Mouse (Mus musculus): Measurements from ENCODE around the gene Fastkd5. TPM values are rescaled to one million over a fixed set of nuclear protein-coding genes. Genes with fewer than 3 reads are reported as not detected.

Gene Fastkd5
- polyA plus RNA-seq, 1 experiment from 2014 or later = 13.9 TPM

GRCm38 (mm10) chr2:130638101-130638611 lies 8.3 kb upstream of the Fastkd5 start:
- Histone ChIP-seq H3K27me3 (ENCODE audit: control insufficient read depth, insufficient read depth, low read length) (peaks cover 47% of the 10 kb centered on the region), H3K9me3 (replicated peaks; ENCODE audit: control insufficient read depth, low read length) (no peaks in the 10 kb centered on the region), H3K4me2 (ENCODE audit: low read depth, low read length) (no peak overlapping the region), H3K4me3 (ENCODE audit: low read length) (no peak overlapping the region), H3K36me3 (ENCODE audit: control insufficient read depth, insufficient read depth) (no peaks in the 10 kb centered on the region), H3K4me1 (ENCODE audit: control insufficient read depth, insufficient read depth, low read length) (peaks cover 19% of the 10 kb centered on the region), H3K27ac (ENCODE audit: low read length) (no peak overlapping the region), H3K9ac (ENCODE audit: low read length) (no peak overlapping the region)
- WGBS = 31% methylated on average over 16 of the region's 16 CpGs
- no peak for ATAC-seq (replicated peaks; ENCODE audit: extremely low read depth, insufficient read depth, low FRiP score)

GRCm38 (mm10) chr2:130635847-130636246 lies 6.0 kb upstream of the Fastkd5 start:
- Histone ChIP-seq H3K4me1 (ENCODE audit: control insufficient read depth, insufficient read depth, low read length) (peaks cover 14% of the 10 kb centered on the region), H3K4me3 (ENCODE audit: low read length) (peak overlapping the region; percentile 55; the same call in 1 of the 2 replicates), H3K27me3 (ENCODE audit: control insufficient read depth, insufficient read depth, low read length) (peaks cover 47% of the 10 kb centered on the region), H3K9me3 (replicated peaks; ENCODE audit: control insufficient read depth, low read length) (no peaks in the 10 kb centered on the region), H3K9ac (ENCODE audit: low read length) (no peak overlapping the region), H3K36me3 (ENCODE audit: control insufficient read depth, insufficient read depth) (no peaks in the 10 kb centered on the region), H3K27ac (ENCODE audit: low read length) (no peak overlapping the region), H3K4me2 (ENCODE audit: low read depth, low read length) (peak overlapping the region; percentile 90)
- 17% methylated on average over 21 of the region's 21 CpGs for WGBS
- ATAC-seq (replicated peaks; ENCODE audit: extremely low read depth, insufficient read depth, low FRiP score) = peak; percentile 39

GRCm38 (mm10) chr2:130634739-130635411 lies 5.0 kb upstream of the Fastkd5 start:
- H3K4me1 ChIP-seq (ENCODE audit: control insufficient read depth, insufficient read depth, low read length) = peaks cover 14% of the 10 kb centered on the region
- H3K4me3 ChIP-seq (ENCODE audit: low read length) = peak overlapping the region; percentile 55
- peak overlapping the region; percentile 72 for H3K9ac ChIP-seq (ENCODE audit: low read length)
- H3K4me2 ChIP-seq (ENCODE audit: low read depth, low read length) = peak overlapping the region; percentile 90
- H3K9me3 ChIP-seq (replicated peaks; ENCODE audit: control insufficient read depth, low read length) = no peaks in the 10 kb centered on the region
- H3K36me3 ChIP-seq (ENCODE audit: control insufficient read depth, insufficient read depth) = no peaks in the 10 kb centered on the region
- ATAC-seq (replicated peaks; ENCODE audit: extremely low read depth, insufficient read depth, low FRiP score) = peak; percentile 15; the same call in 1 of the 2 replicates
- H3K27me3 ChIP-seq (ENCODE audit: control insufficient read depth, insufficient read depth, low read length) = peaks cover 45% of the 10 kb centered on the region
- H3K27ac ChIP-seq (ENCODE audit: low read length) = no peak overlapping the region
- WGBS = 4% methylated on average over 37 of the region's 38 CpGs

- peak overlapping the region; percentile 55 for H3K4me3 ChIP-seq (ENCODE audit: low read length)
- no peaks in the 10 kb centered on the region for H3K36me3 ChIP-seq (ENCODE audit: control insufficient read depth, insufficient read depth)
- H3K27me3 ChIP-seq (ENCODE audit: control insufficient read depth, insufficient read depth, low read length) = peaks cover 45% of the 10 kb centered on the region
- H3K9ac ChIP-seq (ENCODE audit: low read length) = peak overlapping the region; percentile 72
- H3K4me2 ChIP-seq (ENCODE audit: low read depth, low read length) = peak overlapping the region; percentile 90
- WGBS = 24% methylated on average over 14 of the region's 14 CpGs
- H3K4me1 ChIP-seq (ENCODE audit: control insufficient read depth, insufficient read depth, low read length) = peaks cover 14% of the 10 kb centered on the region
- no peaks in the 10 kb centered on the region for H3K9me3 ChIP-seq (replicated peaks; ENCODE audit: control insufficient read depth, low read length)
- H3K27ac ChIP-seq (ENCODE audit: low read length) = no peak overlapping the region
- no peak for ATAC-seq (replicated peaks; ENCODE audit: extremely low read depth, insufficient read depth, low FRiP score)
These were observed 4.3 kb upstream of the Fastkd5 start for GRCm38 (mm10) chr2:130634006-130634738.

GRCm38 (mm10) chr2:130632887-130633675 lies 3.3 kb upstream of the Fastkd5 start:
- no peaks in the 10 kb centered on the region for H3K36me3 ChIP-seq (ENCODE audit: control insufficient read depth, insufficient read depth)
- H3K4me2 ChIP-seq (ENCODE audit: low read depth, low read length) = no peak overlapping the region
- H3K4me3 ChIP-seq (ENCODE audit: low read length) = no peak overlapping the region
- H3K9me3 ChIP-seq (replicated peaks; ENCODE audit: control insufficient read depth, low read length) = no peaks in the 10 kb centered on the region
- no peak overlapping the region for H3K27ac ChIP-seq (ENCODE audit: low read length)
- ATAC-seq (replicated peaks; ENCODE audit: extremely low read depth, insufficient read depth, low FRiP score) = no peak
- H3K4me1 ChIP-seq (ENCODE audit: control insufficient read depth, insufficient read depth, low read length) = peaks cover 22% of the 10 kb centered on the region
- peaks cover 40% of the 10 kb centered on the region for H3K27me3 ChIP-seq (ENCODE audit: control insufficient read depth, insufficient read depth, low read length)
- 58% methylated on average over 5 of the region's 5 CpGs for WGBS
- no peak overlapping the region for H3K9ac ChIP-seq (ENCODE audit: low read length)

GRCm38 (mm10) chr2:130632416-130632815 lies 2.6 kb upstream of the Fastkd5 start:
- H3K9me3 ChIP-seq (replicated peaks; ENCODE audit: control insufficient read depth, low read length) = no peaks in the 10 kb centered on the region
- peaks cover 1% of the 10 kb centered on the region; the same call in 1 of the 2 replicates for H3K36me3 ChIP-seq (ENCODE audit: control insufficient read depth, insufficient read depth)
- WGBS = 58% methylated on average over 1 of the region's 1 CpGs
- peaks cover 33% of the 10 kb centered on the region for H3K27me3 ChIP-seq (ENCODE audit: control insufficient read depth, insufficient read depth, low read length)
- ATAC-seq (replicated peaks; ENCODE audit: extremely low read depth, insufficient read depth, low FRiP score) = no peak
- H3K4me2 ChIP-seq (ENCODE audit: low read depth, low read length) = no peak overlapping the region
- H3K27ac ChIP-seq (ENCODE audit: low read length) = no peak overlapping the region
- H3K9ac ChIP-seq (ENCODE audit: low read length) = no peak overlapping the region
- H3K4me3 ChIP-seq (ENCODE audit: low read length) = no peak overlapping the region
- peaks cover 22% of the 10 kb centered on the region for H3K4me1 ChIP-seq (ENCODE audit: control insufficient read depth, insufficient read depth, low read length)

- Histone ChIP-seq H3K4me2 (ENCODE audit: low read depth, low read length) (peak overlapping the region; percentile 85), H3K27ac (ENCODE audit: low read length) (peak overlapping the region; percentile 76), H3K9ac (ENCODE audit: low read length) (peak overlapping the region; percentile 95), H3K4me3 (ENCODE audit: low read length) (peak overlapping the region; percentile 97), H3K36me3 (ENCODE audit: control insufficient read depth, insufficient read depth) (peaks cover 13% of the 10 kb centered on the region; the same call in 1 of the 2 replicates), H3K9me3 (replicated peaks; ENCODE audit: control insufficient read depth, low read length) (no peaks in the 10 kb centered on the region), H3K27me3 (ENCODE audit: control insufficient read depth, insufficient read depth, low read length) (peaks cover 8% of the 10 kb centered on the region), H3K4me1 (ENCODE audit: control insufficient read depth, insufficient read depth, low read length) (peaks cover 11% of the 10 kb centered on the region)
- peak; percentile 26 for ATAC-seq (replicated peaks; ENCODE audit: extremely low read depth, insufficient read depth, low FRiP score)
- WGBS = 1% methylated on average over 37 of the region's 37 CpGs
These were observed 568 bp downstream of the Fastkd5 start for GRCm38 (mm10) chr2:130629080-130629838.

- no peak overlapping the region for H3K9ac ChIP-seq (ENCODE audit: low read length)
- ATAC-seq (replicated peaks; ENCODE audit: extremely low read depth, insufficient read depth, low FRiP score) = no peak
- no peaks in the 10 kb centered on the region; the same call in 1 of the 2 replicates for H3K27me3 ChIP-seq (ENCODE audit: control insufficient read depth, insufficient read depth, low read length)
- no peaks in the 10 kb centered on the region for H3K9me3 ChIP-seq (replicated peaks; ENCODE audit: control insufficient read depth, low read length)
- 59% methylated on average over 3 of the region's 3 CpGs for WGBS
- peak overlapping the region; percentile 85 for H3K4me2 ChIP-seq (ENCODE audit: low read depth, low read length)
- H3K4me1 ChIP-seq (ENCODE audit: control insufficient read depth, insufficient read depth, low read length) = peaks cover 8% of the 10 kb centered on the region
- H3K36me3 ChIP-seq (ENCODE audit: control insufficient read depth, insufficient read depth) = peaks cover 16% of the 10 kb centered on the region
- H3K27ac ChIP-seq (ENCODE audit: low read length) = no peak overlapping the region
- H3K4me3 ChIP-seq (ENCODE audit: low read length) = no peak overlapping the region; the same call in 1 of the 2 replicates
These were observed 1.4 kb downstream of the Fastkd5 start for GRCm38 (mm10) chr2:130628424-130628823.

Measured in heart, embryonic 16.5 days (tissue).